Mouse (Mus musculus) midbrain, embryonic 16.5 days (tissue): Measurements from ENCODE around the gene Uxt. TPM values are rescaled to one million over a fixed set of nuclear protein-coding genes. Genes with fewer than 3 reads are reported as not detected.

ENCODE experiments used
- ATAC-seq: fragments of 200-750 bp; cut with Nextera tagmentation; 2 replicates; pipeline ENCODE4 v1.8.0; 2017; ENCODE audit warnings: moderate TSS enrichment
- H3K27ac ChIP-seq: fragments of 300-500 bp; sonication (generic); 2 replicates; pipeline ENCODE4 v1.5.1; 2014; ENCODE audit warnings: mild to moderate bottlenecking, low read length, mixed read lengths
- H3K27me3 ChIP-seq: fragments of 300-500 bp; sonication (generic); 2 replicates; pipeline ENCODE4 v1.6.1; 2014; ENCODE audit warnings: low read depth, low read length, mixed read lengths; ENCODE audit not compliant: control insufficient read depth, insufficient read depth
- H3K36me3 ChIP-seq: fragments of 300-500 bp; sonication (generic); 2 replicates; pipeline ENCODE4 v1.6.1; 2014; ENCODE audit warnings: mild to moderate bottlenecking, low read length, moderate library complexity, mixed read lengths; ENCODE audit not compliant: control insufficient read depth, insufficient read depth
- H3K4me1 ChIP-seq: fragments of 300-500 bp; sonication (generic); 2 replicates; pipeline ENCODE4 v1.6.1; 2014; ENCODE audit warnings: mild to moderate bottlenecking, low read length, mixed read lengths; ENCODE audit not compliant: control insufficient read depth, insufficient read depth
- H3K4me2 ChIP-seq: fragments of 300-500 bp; sonication (generic); 2 replicates; pipeline ENCODE4 v1.6.1; 2014; ENCODE audit warnings: mild to moderate bottlenecking, low read length, mixed read lengths
- H3K4me3 ChIP-seq: fragments of 300-500 bp; sonication (generic); 2 replicates; pipeline ENCODE4 v1.5.1; 2014; ENCODE audit warnings: low read depth, mild to moderate bottlenecking, low read length, moderate library complexity, mixed read lengths
- H3K9ac ChIP-seq: fragments of 300-500 bp; sonication (generic); 2 replicates; pipeline ENCODE4 v1.6.1; 2014; ENCODE audit warnings: low read depth, low read length, mixed read lengths
- H3K9me3 ChIP-seq: fragments of 300-500 bp; sonication (generic); replicated peaks from 2 replicates; pipeline ENCODE4 v1.6.1; 2014; ENCODE audit warnings: mild to moderate bottlenecking, low read length, mixed read lengths; ENCODE audit not compliant: control insufficient read depth, poor library complexity, severe bottlenecking
- WGBS: fragments of 180-500 bp; shearing (Covaris S2); extraction: QIAGEN DNeasy Blood & Tissue Kit; methylation state at CpG from one replicate; pipeline ENCODE4 v1.1.7; 2014; 5-methylcytosine and 5-hydroxymethylcytosine counted together
- polyA plus RNA-seq: library from polyadenylated mRNA; unstranded; fragments of >200 nt; fragmentation: Nextera tagmentation; extraction: Ambion mirVana; gene quantifications from 2 replicates; pipeline ENCODE4 v1.2.1, GENCODE M21; 2015

Uxt gene
- 21.2 and 22.6 TPM in 2 replicates for polyA plus RNA-seq

GRCm38 (mm10) chrX:20961477-20962378 lies at the start of gene Uxt:
Gene Uxt (minus strand): TSS chrX:20962017.
- 19% methylated on average over 57 of the region's 57 CpGs for WGBS
- peaks cover 2% of the 10 kb centered on the region; the same call in 1 of the 2 replicates for H3K4me1 ChIP-seq
- H3K27ac ChIP-seq, result peak within 1 kb of the TSS; percentile 72
- H3K9me3 ChIP-seq, result 0 out of 2 replicates have a peak, but pooled peaks cover 3% of the 10 kb centered on the region
- no peaks in the 10 kb centered on the region for H3K36me3 ChIP-seq
- H3K9ac ChIP-seq, result peak within 1 kb of the TSS; percentile 55; the same call in 1 of the 2 replicates
- no peaks in the 10 kb centered on the region for H3K27me3 ChIP-seq
- H3K4me3 ChIP-seq, result peak within 1 kb of the TSS; percentile 46
- peak within 1 kb of the TSS; percentile 56 for H3K4me2 ChIP-seq
- ATAC-seq, result peak; percentile 98

- 62% methylated on average over 1 of the region's 1 CpGs for WGBS
- Histone ChIP-seq H3K9me3 (no peaks in the 10 kb centered on the region), H3K4me3 (no peak overlapping the region), H3K4me2 (no peak overlapping the region), H3K36me3 (no peaks in the 10 kb centered on the region), H3K4me1 (no peaks in the 10 kb centered on the region), H3K27ac (no peak overlapping the region), H3K9ac (no peak overlapping the region), H3K27me3 (no peaks in the 10 kb centered on the region)
- ATAC-seq, result no peak
These were observed 19.1 kb upstream of the Uxt start for GRCm38 (mm10) chrX:20980901-20981300.

GRCm38 (mm10) chrX:20950191-20950880 lies 11.5 kb downstream of the Uxt start, which contains the start of gene Elk1:
Gene Elk1 (minus strand): TSS chrX:20950608.
- Histone ChIP-seq H3K4me3 (peak within 1 kb of the TSS; percentile 60), H3K9ac (peak within 1 kb of the TSS; percentile 76), H3K4me1 (peaks cover 12% of the 10 kb centered on the region), H3K4me2 (peak within 1 kb of the TSS; percentile 67), H3K36me3 (no peaks in the 10 kb centered on the region), H3K27me3 (no peaks in the 10 kb centered on the region), H3K9me3 (no peaks in the 10 kb centered on the region), H3K27ac (peak within 1 kb of the TSS; percentile 84)
- 22% methylated on average over 27 of the region's 30 CpGs for WGBS
- peak; percentile 98 for ATAC-seq

GRCm38 (mm10) chrX:20946055-20946454 lies 15.8 kb downstream of the Uxt start:
- peaks cover 12% of the 10 kb centered on the region for H3K4me1 ChIP-seq
- no peaks in the 10 kb centered on the region for H3K36me3 ChIP-seq
- no peaks in the 10 kb centered on the region for H3K9me3 ChIP-seq
- H3K4me3 ChIP-seq, result no peak overlapping the region
- H3K27ac ChIP-seq, result no peak overlapping the region
- no peak for ATAC-seq
- no peak overlapping the region for H3K4me2 ChIP-seq
- no peak overlapping the region for H3K9ac ChIP-seq
- no peaks in the 10 kb centered on the region for H3K27me3 ChIP-seq
- 12% methylated on average over 4 of the region's 4 CpGs for WGBS

- no peak for ATAC-seq
- Histone ChIP-seq H3K4me1 (no peaks in the 10 kb centered on the region), H3K4me2 (no peak overlapping the region), H3K27ac (no peak overlapping the region), H3K9ac (no peak overlapping the region), H3K27me3 (no peaks in the 10 kb centered on the region), H3K4me3 (no peak overlapping the region), H3K9me3 (no peaks in the 10 kb centered on the region), H3K36me3 (peaks cover 10% of the 10 kb centered on the region)
- 89% methylated on average over 1 of the region's 1 CpGs for WGBS
These were observed 29.9 kb downstream of the Uxt start for GRCm38 (mm10) chrX:20931963-20932362.

GRCm38 (mm10) chrX:20931364-20931763 lies 30.5 kb downstream of the Uxt start, which contains the start of gene Cfp:
Gene Cfp (minus strand): TSS chrX:20931555.
- no peak within 1 kb of the TSS for H3K4me3 ChIP-seq
- no peak within 1 kb of the TSS for H3K4me2 ChIP-seq
- H3K4me1 ChIP-seq, result no peaks in the 10 kb centered on the region
- ATAC-seq, result no peak
- peaks cover 11% of the 10 kb centered on the region for H3K36me3 ChIP-seq
- no peaks in the 10 kb centered on the region for H3K9me3 ChIP-seq
- H3K27me3 ChIP-seq, result no peaks in the 10 kb centered on the region
- H3K27ac ChIP-seq, result no peak within 1 kb of the TSS
- no peak within 1 kb of the TSS for H3K9ac ChIP-seq
- 85% methylated on average over 1 of the region's 1 CpGs for WGBS

GRCm38 (mm10) chrX:20929859-20930258 lies 32.0 kb downstream of the Uxt start:
- no peak for ATAC-seq
- Histone ChIP-seq H3K9me3 (no peaks in the 10 kb centered on the region), H3K36me3 (peaks cover 8% of the 10 kb centered on the region; the same call in 1 of the 2 replicates), H3K4me1 (no peaks in the 10 kb centered on the region), H3K27me3 (no peaks in the 10 kb centered on the region), H3K9ac (no peak overlapping the region), H3K4me3 (no peak overlapping the region), H3K27ac (no peak overlapping the region), H3K4me2 (no peak overlapping the region)
- WGBS, result 95% methylated on average over 1 of the region's 1 CpGs

GRCm38 (mm10) chrX:20924976-20925375 lies 36.8 kb downstream of the Uxt start:
- Histone ChIP-seq H3K36me3 (0 out of 2 replicates have a peak, but pooled peaks cover 4% of the 10 kb centered on the region), H3K4me1 (no peaks in the 10 kb centered on the region), H3K27me3 (no peaks in the 10 kb centered on the region), H3K27ac (no peak overlapping the region), H3K4me2 (no peak overlapping the region), H3K4me3 (no peak overlapping the region), H3K9ac (no peak overlapping the region), H3K9me3 (no peaks in the 10 kb centered on the region)
- no peak for ATAC-seq
